Mouse (Mus musculus) kidney, postnatal 4 days (tissue): ENCODE results near the gene Sgms2.
"Not testable (repeated sequence)": the region's sequence is repeated elsewhere in the genome, so short reads cannot be mapped to it uniquely, and the experiment has no call there.

Source experiments
- DNase-seq, 2 experiments: peaks; one replicate each; pipeline ENCODE4 v3.0.0; 2021; ENCODE audit warnings: mixed read lengths in 2 of 2

Sgms2 gene

DNA sequence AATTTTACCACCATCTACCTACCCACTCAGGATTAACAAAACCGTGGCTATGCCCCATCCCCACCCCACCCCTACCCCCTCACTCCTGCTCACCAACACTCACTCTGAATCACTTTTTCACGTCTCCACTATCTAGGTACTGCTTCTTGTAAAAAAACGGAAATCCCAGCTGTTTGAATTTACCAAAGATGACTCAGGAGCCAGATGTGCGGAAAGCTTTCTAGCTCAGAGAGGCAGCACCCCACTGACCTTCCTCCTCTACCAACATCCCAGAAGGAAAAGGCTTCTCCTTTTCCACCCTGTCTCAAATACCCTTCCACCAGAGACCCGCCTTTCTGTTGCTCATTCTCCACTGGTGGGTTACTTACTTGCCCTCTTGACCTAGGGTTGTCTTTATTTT lies 135.2 kb downstream of the Sgms2 start:
- no peak for DNase-seq

GRCm38 (mm10) chr3:131350539-131350938 lies 140.7 kb downstream of the Sgms2 start:
- no peak for DNase-seq

DNA sequence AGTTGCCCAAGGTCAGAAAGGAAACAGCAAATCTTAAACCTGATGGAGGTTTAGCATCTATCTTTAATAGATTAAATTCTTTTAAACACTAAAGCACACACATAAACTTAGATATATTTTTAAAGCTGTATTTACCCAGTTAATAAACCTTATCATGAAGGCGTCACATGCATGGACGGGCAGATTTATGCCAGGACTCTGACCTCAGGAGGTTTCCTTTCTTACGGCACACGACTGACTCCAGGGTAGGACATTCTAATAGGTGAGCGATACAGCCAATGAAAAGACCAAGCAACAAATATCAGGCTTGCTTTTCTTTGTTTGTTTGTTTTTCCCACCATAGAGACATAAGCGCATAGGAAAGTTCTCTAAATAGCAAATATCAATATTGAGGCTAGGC lies 142.2 kb downstream of the Sgms2 start:
- no peak for DNase-seq

GRCm38 (mm10) chr3:131348579-131348950 lies 142.6 kb downstream of the Sgms2 start:
- no peak for DNase-seq

- peak; percentile 72 to 79 for DNase-seq
Observed at GRCm38 (mm10) chr3:131347831-131348578, 143.2 kb downstream of the Sgms2 start.

DNA sequence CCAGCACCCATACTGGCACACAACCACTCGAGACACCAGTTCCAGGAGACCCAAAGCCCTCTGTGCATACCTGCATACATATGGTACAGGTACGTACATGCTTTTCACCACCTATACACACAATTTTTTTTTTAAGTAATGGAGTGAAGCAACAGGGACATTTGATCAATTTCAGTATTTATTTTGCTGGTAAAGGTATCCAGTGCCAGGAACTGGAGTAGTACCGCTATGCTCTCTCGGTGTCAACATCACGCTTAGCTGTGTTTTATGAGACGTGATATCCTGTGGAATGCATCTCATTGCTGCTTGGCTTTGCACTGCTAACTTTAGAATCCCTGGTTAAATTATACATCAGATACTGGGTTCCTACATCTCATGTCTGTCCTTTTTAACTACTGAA lies 145.3 kb downstream of the Sgms2 start:
- no peak for DNase-seq

- DNase-seq, result no peak
Observed at GRCm38 (mm10) chr3:131343311-131343710, 147.9 kb downstream of the Sgms2 start.

GRCm38 (mm10) chr3:131340885-131341284 lies 150.3 kb downstream of the Sgms2 start:
- no peak for DNase-seq

DNA sequence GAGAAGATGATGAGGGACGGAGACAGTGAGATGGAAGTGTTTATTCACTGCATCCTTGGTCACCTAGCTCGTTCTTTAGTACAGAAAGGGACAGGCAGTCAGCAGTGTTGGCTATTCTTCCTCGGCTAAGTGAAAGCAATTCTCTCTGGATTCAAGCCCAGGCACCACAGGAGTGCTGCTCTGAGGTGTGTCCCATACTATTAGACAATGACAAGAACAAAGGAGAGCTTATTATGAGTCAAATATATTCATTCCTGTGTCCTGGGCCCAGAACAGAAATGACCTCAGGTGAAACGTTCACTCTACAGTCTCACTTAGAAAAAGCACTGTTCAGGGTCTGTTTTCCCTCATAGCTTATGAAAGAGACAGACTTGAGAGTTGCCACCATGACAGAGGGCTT lies 151.9 kb downstream of the Sgms2 start:
- DNase-seq, result no peak

DNA sequence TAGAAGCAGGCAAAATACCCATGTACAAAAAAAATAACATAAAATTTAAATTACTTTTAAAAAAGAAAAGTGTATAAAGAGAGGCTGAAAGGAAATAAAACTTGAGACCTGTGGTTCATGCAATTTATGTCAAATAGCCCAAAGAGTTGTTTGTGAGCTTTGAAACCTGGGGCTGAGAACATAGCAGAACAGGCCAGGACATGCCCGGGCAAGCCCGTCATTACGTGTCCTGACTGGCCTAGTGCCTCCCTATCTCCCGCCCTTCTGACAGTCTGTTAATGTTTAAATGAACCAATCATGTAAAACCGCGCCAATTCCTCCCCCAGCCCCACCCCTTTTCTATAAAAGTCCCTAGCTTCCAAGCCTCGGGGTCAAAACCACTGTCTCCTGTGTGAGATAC lies 153.5 kb downstream of the Sgms2 start:
- not testable (repeated sequence) for DNase-seq

GRCm38 (mm10) chr3:131336629-131337028 lies 154.6 kb downstream of the Sgms2 start:
- no peak for DNase-seq

DNA sequence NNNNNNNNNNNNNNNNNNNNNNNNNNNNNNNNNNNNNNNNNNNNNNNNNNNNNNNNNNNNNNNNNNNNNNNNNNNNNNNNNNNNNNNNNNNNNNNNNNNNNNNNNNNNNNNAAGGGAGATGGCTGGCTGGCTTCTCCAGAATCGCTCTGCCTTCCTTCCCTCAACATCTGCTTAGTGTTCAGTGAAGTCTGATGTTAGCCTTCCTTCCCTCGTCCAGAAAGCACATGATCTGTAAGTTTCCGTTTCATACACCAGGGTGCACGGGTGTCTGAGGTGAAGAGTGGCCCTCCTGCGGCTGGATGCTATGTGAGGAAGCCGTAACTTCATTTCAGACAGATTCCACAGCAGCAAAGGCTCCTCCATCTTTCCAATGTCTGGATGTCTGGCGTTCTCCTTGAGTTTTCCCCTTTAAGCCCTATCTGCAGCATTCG lies 156.1 kb downstream of the Sgms2 start:
- DNase-seq, result peak in 1 of 2 experiments; percentile 16

- DNase-seq, result no peak
Observed at GRCm38 (mm10) chr3:131327189-131327588, 164.0 kb downstream of the Sgms2 start.

GRCm38 (mm10) chr3:131326637-131327036 lies 164.6 kb downstream of the Sgms2 start:
- DNase-seq, result no peak

GRCm38 (mm10) chr3:131322081-131322815 lies 169.0 kb downstream of the Sgms2 start:
- no peak for DNase-seq

DNA sequence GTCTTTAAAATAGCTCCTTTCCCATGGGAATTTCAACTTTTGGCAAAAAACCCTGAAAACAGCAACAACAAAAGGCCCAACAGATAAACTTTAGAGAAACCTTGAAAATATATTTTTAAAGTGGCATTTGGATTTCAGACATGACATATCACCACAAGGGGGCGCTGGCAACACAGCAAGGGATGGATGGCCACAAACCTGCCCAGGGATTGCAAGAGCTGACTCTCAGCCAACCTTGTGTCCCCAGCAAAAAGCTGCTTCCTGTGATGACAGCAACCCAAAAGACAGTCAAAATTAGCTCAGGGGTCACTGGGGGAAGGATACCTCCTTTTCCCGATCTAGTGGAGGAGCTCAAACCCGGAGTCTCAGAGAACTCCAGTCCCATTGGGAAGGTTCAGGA lies 171.0 kb downstream of the Sgms2 start:
- DNase-seq, result peak; percentile 89 to 90

DNA sequence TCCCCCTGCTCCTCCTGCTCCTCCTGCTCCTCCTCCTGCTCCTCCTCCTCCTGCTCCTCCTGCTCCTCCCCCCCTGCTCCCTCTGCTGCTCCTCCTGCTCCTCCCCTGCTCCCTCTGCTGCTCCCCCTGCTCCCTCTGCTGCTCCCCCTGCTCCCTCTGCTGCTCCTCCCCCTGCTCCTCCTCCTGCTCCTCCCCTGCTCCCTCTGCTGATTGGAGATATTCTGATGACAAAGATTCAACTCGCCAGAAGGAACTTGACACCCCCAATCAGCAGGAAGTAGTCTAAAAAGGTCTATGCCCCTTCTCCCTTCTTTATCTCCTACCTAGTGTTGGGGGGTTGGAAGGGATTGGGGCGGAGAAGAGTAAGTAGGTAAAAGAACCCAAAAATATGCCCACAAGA lies 173.0 kb downstream of the Sgms2 start:
- no peak for DNase-seq

GRCm38 (mm10) chr3:131317126-131317525 lies 174.1 kb downstream of the Sgms2 start:
- DNase-seq, result no peak

GRCm38 (mm10) chr3:131315957-131316510 lies 175.2 kb downstream of the Sgms2 start:
- no peak for DNase-seq

DNA sequence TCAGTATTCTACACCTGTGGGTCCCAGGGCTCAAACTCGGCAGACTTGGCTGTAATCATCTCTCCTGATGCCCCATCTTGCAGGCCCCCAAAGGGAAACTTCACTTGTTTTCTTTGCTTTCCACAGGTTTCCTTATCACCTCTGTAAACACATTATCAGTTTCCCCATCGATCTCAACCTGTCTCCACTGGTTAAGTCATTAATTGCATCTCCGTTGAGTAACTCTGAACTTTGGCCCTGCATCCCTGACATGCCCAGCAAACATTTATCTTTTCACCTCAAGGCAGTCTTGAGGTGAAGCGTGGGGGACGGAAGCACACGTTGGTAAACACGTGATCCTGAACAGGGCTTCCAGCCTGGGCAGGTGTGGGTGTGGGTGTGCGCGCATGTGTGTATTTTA lies 178.9 kb downstream of the Sgms2 start:
- no peak for DNase-seq

GRCm38 (mm10) chr3:131310572-131310971 lies 180.6 kb downstream of the Sgms2 start:
- DNase-seq, result no peak

DNA sequence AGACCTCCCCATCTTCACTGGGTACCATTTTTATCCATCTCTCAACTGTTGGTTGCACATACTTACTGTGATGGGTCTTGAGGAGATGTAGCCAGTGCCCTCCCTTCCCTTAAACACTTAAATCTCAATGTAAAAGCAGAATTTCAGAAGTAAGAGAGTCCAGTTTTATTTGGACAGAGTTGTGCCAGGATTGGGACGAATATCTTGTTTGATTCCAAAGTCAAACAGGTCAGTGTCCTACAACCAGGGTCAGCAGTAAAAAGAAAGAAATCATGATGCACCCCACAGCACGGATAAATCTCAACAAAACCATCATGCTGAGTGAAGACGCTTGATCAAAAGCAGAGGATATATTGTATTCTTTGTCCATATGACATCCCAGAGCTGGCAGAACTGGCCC lies 183.4 kb downstream of the Sgms2 start:
- DNase-seq, result no peak

GRCm38 (mm10) chr3:131306255-131306654 lies 185.0 kb downstream of the Sgms2 start:
- DNase-seq, result no peak

DNA sequence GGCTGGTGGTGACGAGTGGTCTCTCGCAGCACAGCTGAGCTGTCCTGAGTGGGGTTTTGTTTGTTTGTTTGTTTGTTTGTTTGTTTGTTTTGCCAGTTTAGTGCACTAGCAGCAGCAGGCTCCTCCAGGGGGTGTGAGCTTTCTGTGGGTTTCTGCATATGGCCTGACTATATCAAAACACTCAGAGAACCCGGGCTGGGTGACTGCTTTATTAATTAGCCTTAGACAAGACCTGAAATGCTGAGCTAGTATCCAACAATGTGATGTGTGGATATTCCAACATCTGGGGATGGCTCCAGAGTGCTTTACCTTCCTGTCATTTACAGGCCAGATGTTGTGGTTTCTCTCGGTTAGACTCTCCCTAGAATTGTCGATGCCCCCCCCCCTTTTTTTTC lies 187.9 kb downstream of the Sgms2 start:
- no peak for DNase-seq
